In genomic region chr17:14960520-14960919, GRCm38 (mm10) we compare ENCODE assay signal across 8 mouse cellular contexts. TPM values are rescaled to one million over a fixed set of nuclear protein-coding genes. Genes with fewer than 3 reads are reported as not detected.
DNase-seq lines count a peak whose midpoint lies in the region; ATAC-seq and TF ChIP-seq lines count a peak whose summit lies in the region.

No protein-coding gene starts in this region.

- peak; percentile 7 for ATAC-seq in forebrain, embryonic 13.5 days
- 0 out of 2 replicates have a peak, but pooled peaks have one; percentile 2 for ATAC-seq in hindbrain, postnatal 0 days
- peak; percentile 20 for ATAC-seq in liver, embryonic 16.5 days (ENCODE audit: low read depth)

- 0 out of 2 replicates have a peak, but pooled peaks cover 3% of the 10 kb centered on the region for H3K36me3 ChIP-seq in forebrain, embryonic 13.5 days (ENCODE audit: poor library complexity, severe bottlenecking)
- no peaks in the 10 kb centered on the region for H3K36me3 ChIP-seq in hindbrain, postnatal 0 days (ENCODE audit: insufficient read depth, low read length)
- peaks cover 8% of the 10 kb centered on the region for H3K36me3 ChIP-seq in liver, embryonic 16.5 days (ENCODE audit: control insufficient read depth, insufficient read depth)

- 0% methylated on average over 17 of the region's 23 CpGs for WGBS in forebrain, embryonic 13.5 days
- whole genome bisulfite sequencing in hindbrain, postnatal 0 days: under 1% methylated on average over 18 of the region's 23 CpGs
- under 1% methylated on average over 20 of the region's 23 CpGs for WGBS in liver, embryonic 16.5 days (ENCODE audit: insufficient replicate concordance)

- peak overlapping the region; percentile 83 for H3K9ac ChIP-seq in forebrain, embryonic 13.5 days
- H3K9ac ChIP-seq in hindbrain, postnatal 0 days (replicated peaks; ENCODE audit: low read length): peak overlapping the region; percentile 44
- peak overlapping the region; percentile 94 for H3K9ac ChIP-seq in liver, embryonic 16.5 days (ENCODE audit: low read depth, low read length)

- H3K27ac ChIP-seq in bone marrow macrophage, adult 2 months (ENCODE audit: insufficient read depth, low read depth, low read length): no peak overlapping the region
- 0 out of 2 replicates have a peak overlapping the region, but pooled peaks have one; percentile 57 for H3K27ac ChIP-seq in forebrain, embryonic 13.5 days
- H3K27ac ChIP-seq in hindbrain, postnatal 0 days: no peak overlapping the region
- H3K27ac ChIP-seq in liver, embryonic 16.5 days (ENCODE audit: low read length): peak overlapping the region; percentile 88

- peak overlapping the region; percentile 84 for H3K4me3 ChIP-seq in bone marrow macrophage, adult 2 months (ENCODE audit: insufficient read depth, low read length)
- peak overlapping the region; percentile 76 for H3K4me3 ChIP-seq in forebrain, embryonic 13.5 days
- peak overlapping the region; percentile 58 for H3K4me3 ChIP-seq in hindbrain, postnatal 0 days (ENCODE audit: low read length)
- peak overlapping the region; percentile 74 for H3K4me3 ChIP-seq in liver, embryonic 16.5 days (ENCODE audit: low read depth, low read length)

- peaks cover 2% of the 10 kb centered on the region; the same call in 1 of the 2 replicates for H3K4me1 ChIP-seq in bone marrow macrophage, adult 2 months (ENCODE audit: control insufficient read depth, insufficient read depth, low read length)
- peaks cover 13% of the 10 kb centered on the region for H3K4me1 ChIP-seq in forebrain, embryonic 13.5 days
- H3K4me1 ChIP-seq in hindbrain, postnatal 0 days (ENCODE audit: insufficient read depth, low read length): no peaks in the 10 kb centered on the region
- peaks cover 17% of the 10 kb centered on the region for H3K4me1 ChIP-seq in liver, embryonic 16.5 days (ENCODE audit: control insufficient read depth, low read depth, low read length)

- H3K27me3 ChIP-seq in forebrain, embryonic 13.5 days: no peaks in the 10 kb centered on the region
- H3K27me3 ChIP-seq in hindbrain, postnatal 0 days (ENCODE audit: insufficient read depth, low read length): no peaks in the 10 kb centered on the region
- no peaks in the 10 kb centered on the region for H3K27me3 ChIP-seq in liver, embryonic 16.5 days (ENCODE audit: control insufficient read depth, insufficient read depth, low read depth, low read length)

- peak overlapping the region; percentile 95 for H3K4me2 ChIP-seq in forebrain, embryonic 13.5 days
- peak overlapping the region; percentile 87 for H3K4me2 ChIP-seq in hindbrain, postnatal 0 days (ENCODE audit: low read depth, low read length)
- peak overlapping the region; percentile 63 for H3K4me2 ChIP-seq in liver, embryonic 16.5 days (ENCODE audit: low read depth, low read length)

- no peak for TF ChIP-seq CTCF in bone marrow macrophage, adult 2 months (IDR thresholded peaks at IDR 0.05; ENCODE audit: low read depth, low read length)
- no peak for TF ChIP-seq CTCF in hindbrain, postnatal 0 days (IDR thresholded peaks at IDR 0.05; ENCODE audit: low read depth)

- H3K9me3 ChIP-seq in forebrain, embryonic 13.5 days (replicated peaks): no peaks in the 10 kb centered on the region
- H3K9me3 ChIP-seq in hindbrain, postnatal 0 days (ENCODE audit: low read length): no peaks in the 10 kb centered on the region
- no peaks in the 10 kb centered on the region for H3K9me3 ChIP-seq in liver, embryonic 16.5 days (replicated peaks; ENCODE audit: control insufficient read depth, low read length)

- DNase-seq in kidney, adult 11 months: peak; percentile 30
- no peak for DNase-seq in kidney, adult 18-20 months
- no peak for DNase-seq in hindbrain, postnatal 0 days (ENCODE audit: low spot score)
- DNase-seq in retina, embryonic 14.5 days (ENCODE audit: low spot score): peak; percentile 5
- DNase-seq in frontal cortex, postnatal 14 days (ENCODE audit: low spot score in 2 of 2): no peak

- TF ChIP-seq POLR2A in bone marrow macrophage, adult 2 months (IDR thresholded peaks at IDR 0.05; ENCODE audit: borderline replicate concordance, low read depth, low read length): no peak

RNA-seq across cellular contexts. Expression of gene Phf10, which starts 0.6 kb away (rescaled TPM):
- 63.5 and 66.4 TPM in 2 replicates for polyA plus RNA-seq in bone marrow macrophage, adult 2 months (2012; ENCODE audit: insufficient read depth, insufficient read length, missing spikeins)
- polyA plus RNA-seq in forebrain, embryonic 13.5 days (2015; fragmentation: Nextera tagmentation; extraction: Ambion mirVana): 20.5 and 22.0 TPM in 2 replicates
- 35.4 and 38.3 TPM in 2 replicates for total RNA-seq in hindbrain, postnatal 0 days (2014; rRNA removed)
- polyA plus RNA-seq in hindbrain, postnatal 0 days (2015; fragmentation: Nextera tagmentation; extraction: Ambion mirVana): 12.5 and 15.9 TPM in 2 replicates
- polyA plus RNA-seq in liver, embryonic 16.5 days (2015; fragmentation: Nextera tagmentation; extraction: Ambion mirVana): 76.5 and 82.2 TPM in 2 replicates

RNA-seq across cellular contexts. Expression of gene 1600012H06Rik, which starts 17.5 kb away (rescaled TPM):
- 39.2 and 42.5 TPM in 2 replicates for polyA plus RNA-seq in bone marrow macrophage, adult 2 months (2012; ENCODE audit: insufficient read depth, insufficient read length, missing spikeins)
- polyA plus RNA-seq in forebrain, embryonic 13.5 days (2015; fragmentation: Nextera tagmentation; extraction: Ambion mirVana): 28.8 and 31.6 TPM in 2 replicates
- total RNA-seq in hindbrain, postnatal 0 days (2014; rRNA removed): 9.7 and 16.1 TPM in 2 replicates
- 23.9 and 25.4 TPM in 2 replicates for polyA plus RNA-seq in hindbrain, postnatal 0 days (2015; fragmentation: Nextera tagmentation; extraction: Ambion mirVana)
- 12.2 and 13.9 TPM in 2 replicates for polyA plus RNA-seq in liver, embryonic 16.5 days (2015; fragmentation: Nextera tagmentation; extraction: Ambion mirVana)

RNA-seq across cellular contexts. Expression of gene Wdr27, which starts 17.6 kb away (rescaled TPM):
- 1.9 and 3.8 TPM in 2 replicates for polyA plus RNA-seq in bone marrow macrophage, adult 2 months (2012; ENCODE audit: insufficient read depth, insufficient read length, missing spikeins)
- 7.9 and 8.4 TPM in 2 replicates for polyA plus RNA-seq in forebrain, embryonic 13.5 days (2015; fragmentation: Nextera tagmentation; extraction: Ambion mirVana)
- total RNA-seq in hindbrain, postnatal 0 days (2014; rRNA removed): 0.36 and 1.3 TPM in 2 replicates
- 11.1 and 11.8 TPM in 2 replicates for polyA plus RNA-seq in hindbrain, postnatal 0 days (2015; fragmentation: Nextera tagmentation; extraction: Ambion mirVana)
- 1.2 and 1.5 TPM in 2 replicates for polyA plus RNA-seq in liver, embryonic 16.5 days (2015; fragmentation: Nextera tagmentation; extraction: Ambion mirVana)

RNA-seq across cellular contexts. Expression of gene 9030025P20Rik, which starts 17.7 kb away (rescaled TPM):
- polyA plus RNA-seq in bone marrow macrophage, adult 2 months (2012; ENCODE audit: insufficient read depth, insufficient read length, missing spikeins): 34.4 and 36.8 TPM in 2 replicates
- 12.4 and 15.6 TPM in 2 replicates for polyA plus RNA-seq in forebrain, embryonic 13.5 days (2015; fragmentation: Nextera tagmentation; extraction: Ambion mirVana)
- 7.4 and 9.8 TPM in 2 replicates for total RNA-seq in hindbrain, postnatal 0 days (2014; rRNA removed)
- polyA plus RNA-seq in hindbrain, postnatal 0 days (2015; fragmentation: Nextera tagmentation; extraction: Ambion mirVana): 8.7 and 8.9 TPM in 2 replicates
- 3.5 and 3.6 TPM in 2 replicates for polyA plus RNA-seq in liver, embryonic 16.5 days (2015; fragmentation: Nextera tagmentation; extraction: Ambion mirVana)

RNA-seq across cellular contexts. Expression of gene Gm3417, which starts 18.1 kb away (rescaled TPM):
- polyA plus RNA-seq in bone marrow macrophage, adult 2 months (2012; ENCODE audit: insufficient read depth, insufficient read length, missing spikeins): not detected in 2 replicates
- 1.1 TPM in 1 of 2 replicates, not detected in the other for polyA plus RNA-seq in forebrain, embryonic 13.5 days (2015; fragmentation: Nextera tagmentation; extraction: Ambion mirVana)
- total RNA-seq in hindbrain, postnatal 0 days (2014; rRNA removed): 1.3 TPM in 1 of 2 replicates, not detected in the other
- polyA plus RNA-seq in hindbrain, postnatal 0 days (2015; fragmentation: Nextera tagmentation; extraction: Ambion mirVana): 1.3 and 3.3 TPM in 2 replicates
- polyA plus RNA-seq in liver, embryonic 16.5 days (2015; fragmentation: Nextera tagmentation; extraction: Ambion mirVana): 0.14 and 0.74 TPM in 2 replicates

Comparison
In these comparisons a context has a peak if more than half of its experiments do, and no peak if none do; other contexts are left out.
1. DNase-seq: peak in kidney, adult 11 months (single experiment) and retina, embryonic 14.5 days (single experiment); none in kidney, adult 18-20 months (single experiment), hindbrain, postnatal 0 days (single experiment) and frontal cortex, postnatal 14 days (0 of 2).
2. H3K27ac ChIP-seq: peak in forebrain, embryonic 13.5 days (single experiment) and liver, embryonic 16.5 days (single experiment); none in bone marrow macrophage, adult 2 months (single experiment) and hindbrain, postnatal 0 days (single experiment).
3. H3K9ac ChIP-seq: peak in every context shown above with its lines; median percentile 94 in liver, embryonic 16.5 days; 83 in forebrain, embryonic 13.5 days; 44 in hindbrain, postnatal 0 days.
4. Peak in every context shown above with its lines, with median percentiles within 50 percentile points of each other: H3K4me3 ChIP-seq, ATAC-seq and H3K4me2 ChIP-seq.